ENCODE assay signal across 9 mouse cellular contexts in genomic region chr7:109276622-109277021, GRCm38 (mm10).
DNase-seq lines count a peak whose midpoint lies in the region; ATAC-seq lines count a peak whose summit lies in the region.
"Had no signal": no experiment of that assay in that cellular context is flagged by ENCODE, and none has a peak within 500 bp of the region (broad histone marks: within the 10 kb centered on the region; RNA-seq: fewer than 3 reads in every experiment).

No protein-coding gene starts in this region.

- no peaks in the 10 kb centered on the region for H3K27me3 ChIP-seq in forebrain, embryonic 14.5 days (replicated peaks; ENCODE audit: control insufficient read depth, insufficient read depth, low read length)
- H3K27me3 ChIP-seq in forebrain, embryonic 12.5 days, result peaks cover 10% of the 10 kb centered on the region; the same call in 1 of the 2 replicates
- H3K27me3 ChIP-seq in neural tube, embryonic 11.5 days (ENCODE audit: control insufficient read depth, insufficient read depth, low read length), result no peaks in the 10 kb centered on the region

- H3K4me3 ChIP-seq in forebrain, embryonic 14.5 days (ENCODE audit: low read depth, low read length), result no peak overlapping the region
- no peak overlapping the region for H3K4me3 ChIP-seq in forebrain, embryonic 12.5 days (replicated peaks)
- no peak overlapping the region for H3K4me3 ChIP-seq in neural tube, embryonic 11.5 days (ENCODE audit: low read depth, low read length)

- peak; percentile 50 for DNase-seq in forebrain, embryonic 14.5 days (ENCODE audit: low spot score)
- DNase-seq in lung, postnatal 10 days, result peak; percentile 13
- DNase-seq in lung, postnatal 4 days, result no peak
- DNase-seq in forelimb bud, embryonic 11.5 days (ENCODE audit: low read depth, low spot score), result peak; percentile 72
- peak; percentile 30 for DNase-seq in neural tube, embryonic 11.5 days (ENCODE audit: low spot score)
- DNase-seq in thymus, postnatal 36 days, result no peak
- no peak for DNase-seq in left cerebral cortex, postnatal 14 days (ENCODE audit: low spot score in 2 of 2)
- DNase-seq: cerebellum, adult 9-11 months had no signal

- no peak overlapping the region for H3K4me2 ChIP-seq in forebrain, embryonic 14.5 days (ENCODE audit: low read length)
- H3K4me2 ChIP-seq in forebrain, embryonic 12.5 days, result no peak overlapping the region
- no peak overlapping the region for H3K4me2 ChIP-seq in neural tube, embryonic 11.5 days (ENCODE audit: low read depth)

- H3K9me3 ChIP-seq in forebrain, embryonic 14.5 days (replicated peaks; ENCODE audit: control insufficient read depth, low read length), result no peaks in the 10 kb centered on the region
- no peaks in the 10 kb centered on the region for H3K9me3 ChIP-seq in forebrain, embryonic 12.5 days
- no peaks in the 10 kb centered on the region for H3K9me3 ChIP-seq in neural tube, embryonic 11.5 days (ENCODE audit: control insufficient read depth, low read length)

- no peak overlapping the region for H3K9ac ChIP-seq in forebrain, embryonic 14.5 days (ENCODE audit: low read length)
- no peak overlapping the region for H3K9ac ChIP-seq in forebrain, embryonic 12.5 days
- H3K9ac ChIP-seq in neural tube, embryonic 11.5 days (ENCODE audit: low read length), result no peak overlapping the region

- intact Hi-C loops in left cerebral cortex, postnatal 14 days (cut with DNase I), result no loop called here

- no peak overlapping the region for H3K27ac ChIP-seq in forebrain, embryonic 14.5 days (ENCODE audit: low read depth, low read length)
- H3K27ac ChIP-seq in forebrain, embryonic 12.5 days, result no peak overlapping the region
- H3K27ac ChIP-seq in neural tube, embryonic 11.5 days (ENCODE audit: low read depth, low read length), result no peak overlapping the region

- peaks cover 7% of the 10 kb centered on the region; the same call in 1 of the 2 replicates for H3K4me1 ChIP-seq in forebrain, embryonic 14.5 days (ENCODE audit: control insufficient read depth, insufficient read depth, low read length)
- H3K4me1 ChIP-seq in forebrain, embryonic 12.5 days, result peaks cover 23% of the 10 kb centered on the region
- no peaks in the 10 kb centered on the region; the same call in 1 of the 2 replicates for H3K4me1 ChIP-seq in neural tube, embryonic 11.5 days (ENCODE audit: control insufficient read depth, insufficient read depth, low read length)

- no peaks in the 10 kb centered on the region for H3K36me3 ChIP-seq in forebrain, embryonic 14.5 days (ENCODE audit: control insufficient read depth, insufficient read depth, low read length)
- H3K36me3 ChIP-seq in forebrain, embryonic 12.5 days (replicated peaks), result no peaks in the 10 kb centered on the region
- H3K36me3 ChIP-seq in neural tube, embryonic 11.5 days (ENCODE audit: control insufficient read depth, insufficient read depth, low read length), result no peaks in the 10 kb centered on the region

- 58% methylated on average over 3 of the region's 3 CpGs for WGBS in forebrain, embryonic 14.5 days
- 60% methylated on average over 3 of the region's 3 CpGs for WGBS in forebrain, embryonic 12.5 days
- WGBS in neural tube, embryonic 11.5 days, result 81% methylated on average over 3 of the region's 3 CpGs

- no peak for ATAC-seq in forebrain, embryonic 14.5 days
- ATAC-seq in forebrain, embryonic 12.5 days (ENCODE audit: low FRiP score), result no peak
- no peak for ATAC-seq in neural tube, embryonic 11.5 days (ENCODE audit: insufficient read depth, low FRiP score, low TSS enrichment)

Comparison
In these comparisons a context has a peak if more than half of its experiments do, and no peak if none do; other contexts are left out.
1. DNase-seq: peak in forebrain, embryonic 14.5 days (single experiment), lung, postnatal 10 days (single experiment), forelimb bud, embryonic 11.5 days (single experiment) and neural tube, embryonic 11.5 days (single experiment); none in lung, postnatal 4 days (0 of 2), thymus, postnatal 36 days (0 of 2) and left cerebral cortex, postnatal 14 days (0 of 2).